In the genomic region with DNA sequence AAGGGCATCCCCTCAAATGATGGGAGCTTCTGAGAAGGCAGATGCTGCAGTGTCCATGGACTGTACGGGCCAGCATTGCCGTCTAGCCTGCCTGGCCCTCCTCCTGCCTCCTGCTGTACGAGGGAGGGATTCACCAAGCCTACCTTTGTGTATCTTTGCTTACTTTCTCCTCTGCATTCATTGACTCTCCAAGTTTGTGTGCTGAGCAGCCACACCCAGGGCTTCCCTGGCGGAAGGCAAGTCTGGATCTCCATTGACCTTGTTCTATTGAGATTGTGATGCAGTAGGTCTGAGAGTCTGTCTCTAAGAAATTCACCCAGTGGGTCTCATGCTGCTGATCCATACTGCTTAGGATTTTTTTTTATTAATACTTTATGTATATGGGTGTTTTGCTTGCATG, we compare ENCODE assay signal across 21 mouse cellular contexts.
DNase-seq lines count a peak whose midpoint lies in the region; ATAC-seq and TF ChIP-seq lines count a peak whose summit lies in the region.
"Had no signal": no experiment of that assay in that cellular context is flagged by ENCODE, and none has a peak within 500 bp of the region (broad histone marks: within the 10 kb centered on the region; RNA-seq: fewer than 3 reads in every experiment).

No protein-coding gene starts in this region.

- H3K9ac ChIP-seq in hindbrain, embryonic 13.5 days, result 0 out of 2 replicates have a peak overlapping the region, but pooled peaks have one; percentile 19
- no peak overlapping the region for H3K9ac ChIP-seq in hindbrain, embryonic 14.5 days
- H3K9ac ChIP-seq in midbrain, embryonic 15.5 days, result no peak overlapping the region
- H3K9ac ChIP-seq in midbrain, embryonic 14.5 days (replicated peaks; ENCODE audit: low read length), result no peak overlapping the region
- H3K9ac ChIP-seq in ES-E14 (ENCODE audit: insufficient read depth, low read depth, low read length, poor library complexity, severe bottlenecking), result 0 out of 2 replicates have a peak overlapping the region, but pooled peaks have one; percentile 19
- no peak overlapping the region for H3K9ac ChIP-seq in stomach, embryonic 14.5 days (replicated peaks; ENCODE audit: low read depth, low read length)
- H3K9ac ChIP-seq: forebrain, embryonic 13.5 days; heart, embryonic 13.5 days had no signal

- ATAC-seq in hindbrain, embryonic 13.5 days (ENCODE audit: low FRiP score), result no peak
- no peak for ATAC-seq in hindbrain, embryonic 14.5 days (ENCODE audit: low FRiP score)
- no peak for ATAC-seq in midbrain, embryonic 15.5 days (replicated peaks)
- ATAC-seq in midbrain, embryonic 14.5 days (ENCODE audit: low FRiP score, low TSS enrichment), result no peak
- ATAC-seq in stomach, embryonic 14.5 days (ENCODE audit: insufficient number of reproducible peaks, insufficient read depth, low FRiP score, low read depth), result 0 out of 2 replicates have a peak, but pooled peaks have one; percentile 30
- ATAC-seq: forebrain, embryonic 13.5 days; hindbrain, embryonic 16.5 days; inflammation-experienced regulatory T-cells, adult 6 months had no signal

- H3K27me3 ChIP-seq in hindbrain, embryonic 13.5 days, result no peaks in the 10 kb centered on the region
- no peaks in the 10 kb centered on the region for H3K27me3 ChIP-seq in hindbrain, embryonic 14.5 days (ENCODE audit: control insufficient read depth, insufficient read depth, low read length)
- H3K27me3 ChIP-seq in midbrain, embryonic 15.5 days (replicated peaks), result no peaks in the 10 kb centered on the region
- H3K27me3 ChIP-seq in midbrain, embryonic 14.5 days (ENCODE audit: control insufficient read depth, insufficient read depth, low read length), result no peaks in the 10 kb centered on the region
- H3K27me3 ChIP-seq in stomach, embryonic 14.5 days (ENCODE audit: control insufficient read depth, insufficient read depth, low read length), result no peaks in the 10 kb centered on the region
- H3K27me3 ChIP-seq: forebrain, embryonic 13.5 days; heart, embryonic 13.5 days had no signal

- no peak for DNase-seq in hindbrain, embryonic 14.5 days (ENCODE audit: low spot score)
- DNase-seq in midbrain, embryonic 14.5 days, result no peak
- DNase-seq in ES-E14 (ENCODE audit: low read depth, low spot score), result no peak
- no peak for DNase-seq in heart, postnatal 36 days
- DNase-seq in adrenal gland, postnatal 4 days (ENCODE audit: low spot score in 2 of 2), result no peak
- DNase-seq: adrenal gland, adult 2 months; adrenal gland, postnatal 25 days; cerebellum, adult 2 months; cerebellum, postnatal 10 days; gastrocnemius, adult 2 months; gastrocnemius, postnatal 25 days; heart, adult 11 months; heart, postnatal 4 days had no signal

- no peaks in the 10 kb centered on the region for H3K9me3 ChIP-seq in hindbrain, embryonic 13.5 days
- H3K9me3 ChIP-seq in hindbrain, embryonic 14.5 days (ENCODE audit: control insufficient read depth, low read length), result no peaks in the 10 kb centered on the region
- H3K9me3 ChIP-seq in midbrain, embryonic 15.5 days, result no peaks in the 10 kb centered on the region
- no peaks in the 10 kb centered on the region for H3K9me3 ChIP-seq in midbrain, embryonic 14.5 days (ENCODE audit: control insufficient read depth, low read length)
- H3K9me3 ChIP-seq in ES-E14 (ENCODE audit: control insufficient read depth, insufficient read depth, low read depth, low read length), result no peaks in the 10 kb centered on the region
- no peaks in the 10 kb centered on the region for H3K9me3 ChIP-seq in stomach, embryonic 14.5 days (ENCODE audit: control insufficient read depth, low read depth, low read length)
- H3K9me3 ChIP-seq: embryonic facial prominence, embryonic 10.5 days; forebrain, embryonic 13.5 days; heart, embryonic 13.5 days had no signal

- peak overlapping the region; percentile 15; the same call in 1 of the 2 replicates for H3K27ac ChIP-seq in hindbrain, embryonic 13.5 days
- H3K27ac ChIP-seq in hindbrain, embryonic 14.5 days, result no peak overlapping the region
- 0 out of 2 replicates have a peak overlapping the region, but pooled peaks have one; percentile 21 for H3K27ac ChIP-seq in midbrain, embryonic 15.5 days
- H3K27ac ChIP-seq in midbrain, embryonic 14.5 days (replicated peaks; ENCODE audit: low read depth, low read length), result no peak overlapping the region
- H3K27ac ChIP-seq in ES-E14 (ENCODE audit: insufficient read depth, low read depth, low read length, poor library complexity, severe bottlenecking), result peak overlapping the region; percentile 34; the same call in 1 of the 2 replicates
- no peak overlapping the region for H3K27ac ChIP-seq in stomach, embryonic 14.5 days (ENCODE audit: low read length)
- H3K27ac ChIP-seq: embryonic facial prominence, embryonic 10.5 days; forebrain, embryonic 13.5 days; gastrocnemius, adult 2 months; heart, embryonic 13.5 days had no signal

- intact Hi-C loops in heart, postnatal 36 days (cut with DNase I), result no loop called here

- H3K4me2 ChIP-seq in hindbrain, embryonic 13.5 days, result no peak overlapping the region
- no peak overlapping the region for H3K4me2 ChIP-seq in hindbrain, embryonic 14.5 days (replicated peaks)
- H3K4me2 ChIP-seq in midbrain, embryonic 15.5 days, result no peak overlapping the region
- no peak overlapping the region for H3K4me2 ChIP-seq in midbrain, embryonic 14.5 days (ENCODE audit: low read length)
- no peak overlapping the region for H3K4me2 ChIP-seq in stomach, embryonic 14.5 days (replicated peaks; ENCODE audit: low read depth, low read length)
- H3K4me2 ChIP-seq: forebrain, embryonic 13.5 days; heart, embryonic 13.5 days had no signal

- H3K36me3 ChIP-seq in hindbrain, embryonic 13.5 days, result peaks cover 17% of the 10 kb centered on the region
- peaks cover 21% of the 10 kb centered on the region for H3K36me3 ChIP-seq in hindbrain, embryonic 14.5 days (replicated peaks; ENCODE audit: control insufficient read depth, insufficient read depth)
- no peaks in the 10 kb centered on the region; the same call in 1 of the 2 replicates for H3K36me3 ChIP-seq in midbrain, embryonic 15.5 days (replicated peaks)
- H3K36me3 ChIP-seq in midbrain, embryonic 14.5 days (ENCODE audit: control insufficient read depth, insufficient read depth, low read length), result peaks cover 14% of the 10 kb centered on the region
- peaks cover 10% of the 10 kb centered on the region; the same call in 1 of the 2 replicates for H3K36me3 ChIP-seq in ES-E14 (ENCODE audit: control insufficient read depth, insufficient read depth, low read length, poor library complexity, severe bottlenecking)
- H3K36me3 ChIP-seq in stomach, embryonic 14.5 days (ENCODE audit: control insufficient read depth, insufficient read depth, low read length), result peaks cover 3% of the 10 kb centered on the region; the same call in 1 of the 2 replicates

- in situ Hi-C loops in ES-E14 (cut with MboI; ENCODE audit: low sequenced_read_pairs in 2 of 2, unreplicated experiment in 2 of 2), result no loop called here

- 84% methylated on average over 4 of the region's 4 CpGs for WGBS in hindbrain, embryonic 13.5 days
- WGBS in hindbrain, embryonic 14.5 days, result 80% methylated on average over 4 of the region's 4 CpGs
- 79% methylated on average over 4 of the region's 4 CpGs for WGBS in midbrain, embryonic 15.5 days
- WGBS in midbrain, embryonic 14.5 days, result 90% methylated on average over 4 of the region's 4 CpGs
- 64% methylated on average over 4 of the region's 4 CpGs for WGBS in stomach, embryonic 14.5 days

- H3K4me1 ChIP-seq in hindbrain, embryonic 13.5 days (replicated peaks), result peaks cover 32% of the 10 kb centered on the region
- H3K4me1 ChIP-seq in hindbrain, embryonic 14.5 days (replicated peaks; ENCODE audit: control insufficient read depth, insufficient read depth, low read length), result peaks cover 21% of the 10 kb centered on the region; the same call in 1 of the 2 replicates
- H3K4me1 ChIP-seq in midbrain, embryonic 15.5 days, result peaks cover 40% of the 10 kb centered on the region
- peaks cover 21% of the 10 kb centered on the region for H3K4me1 ChIP-seq in midbrain, embryonic 14.5 days (ENCODE audit: control insufficient read depth, insufficient read depth, low read length)
- H3K4me1 ChIP-seq in ES-E14 (ENCODE audit: control insufficient read depth in 2 of 2, insufficient read depth in 2 of 2, low read length in 2 of 2, poor library complexity in 1 of 2), result peaks cover 21 to 31% of the 10 kb centered on the region in 2 experiments
- H3K4me1 ChIP-seq in stomach, embryonic 14.5 days (ENCODE audit: control insufficient read depth, insufficient read depth, low read length), result 0 out of 2 replicates have a peak, but pooled peaks cover 9% of the 10 kb centered on the region

- no peak overlapping the region for H3K4me3 ChIP-seq in hindbrain, embryonic 13.5 days
- H3K4me3 ChIP-seq in hindbrain, embryonic 14.5 days (replicated peaks; ENCODE audit: low read length), result no peak overlapping the region
- no peak overlapping the region for H3K4me3 ChIP-seq in midbrain, embryonic 15.5 days
- H3K4me3 ChIP-seq in midbrain, embryonic 14.5 days (replicated peaks; ENCODE audit: low read depth, low read length), result no peak overlapping the region
- H3K4me3 ChIP-seq in ES-E14 (ENCODE audit: insufficient read depth in 1 of 2, low read depth in 1 of 2, low read length in 2 of 2, poor library complexity in 1 of 2, severe bottlenecking in 1 of 2), result no peak overlapping the region
- no peak overlapping the region for H3K4me3 ChIP-seq in stomach, embryonic 14.5 days (ENCODE audit: low read depth, low read length)
- H3K4me3 ChIP-seq: embryonic facial prominence, embryonic 10.5 days; forebrain, embryonic 13.5 days; gastrocnemius, adult 2 months; heart, embryonic 13.5 days had no signal

TF ChIP-seq in ES-E14, 5 proteins besides CTCF, POLR2A, EP300 and RAD21:
- no peak for TF ChIP-seq MAFK (IDR thresholded peaks at IDR 0.05; ENCODE audit: insufficient read depth, low read depth, low read length)
- TF ChIP-seq CHD2 (IDR thresholded peaks at IDR 0.05; ENCODE audit: low read depth, low read length), result no peak
- TF ChIP-seq ZC3H11A (IDR thresholded peaks at IDR 0.05; ENCODE audit: borderline replicate concordance, low read depth, low read length), result no peak
- no peak for TF ChIP-seq HCFC1 (IDR thresholded peaks at IDR 0.05; ENCODE audit: borderline replicate concordance, insufficient read depth, low read length)
- no peak for TF ChIP-seq ZNF384 (IDR thresholded peaks at IDR 0.05; ENCODE audit: low read depth, low read length)

Comparison
In these comparisons a context has a peak if more than half of its experiments do, and no peak if none do; other contexts are left out.
1. H3K27ac ChIP-seq: peak in hindbrain, embryonic 13.5 days (single experiment), midbrain, embryonic 15.5 days (single experiment) and ES-E14 (single experiment); none in hindbrain, embryonic 14.5 days (single experiment), midbrain, embryonic 14.5 days (single experiment) and stomach, embryonic 14.5 days (single experiment).
2. H3K9ac ChIP-seq: peak in hindbrain, embryonic 13.5 days (single experiment) and ES-E14 (single experiment); none in hindbrain, embryonic 14.5 days (single experiment), midbrain, embryonic 15.5 days (single experiment), midbrain, embryonic 14.5 days (single experiment) and stomach, embryonic 14.5 days (single experiment).